Mouse (Mus musculus) ES-E14 (cell line): Measurements from ENCODE around the gene Prmt2.

Source experiments
- CHD2 ChIP-seq: IDR thresholded peaks from 2 replicates; pipeline ENCODE4 v1.6.1; 2014; ENCODE audit warnings: mild to moderate bottlenecking, low read depth, low read length, inconsistent platforms
- HCFC1 ChIP-seq: IDR thresholded peaks from 2 replicates; pipeline ENCODE4 v1.6.1; 2012; ENCODE audit warnings: low read length, inconsistent platforms, borderline replicate concordance; ENCODE audit not compliant: insufficient read depth
- ZC3H11A ChIP-seq: IDR thresholded peaks from 2 replicates; pipeline ENCODE4 v1.6.1; 2012; ENCODE audit warnings: low read depth, mild to moderate bottlenecking, inconsistent platforms, low read length, borderline replicate concordance
- ZNF384 ChIP-seq: IDR thresholded peaks from 2 replicates; pipeline ENCODE4 v1.6.1; 2012; ENCODE audit warnings: low read depth, low read length, inconsistent platforms

DNA sequence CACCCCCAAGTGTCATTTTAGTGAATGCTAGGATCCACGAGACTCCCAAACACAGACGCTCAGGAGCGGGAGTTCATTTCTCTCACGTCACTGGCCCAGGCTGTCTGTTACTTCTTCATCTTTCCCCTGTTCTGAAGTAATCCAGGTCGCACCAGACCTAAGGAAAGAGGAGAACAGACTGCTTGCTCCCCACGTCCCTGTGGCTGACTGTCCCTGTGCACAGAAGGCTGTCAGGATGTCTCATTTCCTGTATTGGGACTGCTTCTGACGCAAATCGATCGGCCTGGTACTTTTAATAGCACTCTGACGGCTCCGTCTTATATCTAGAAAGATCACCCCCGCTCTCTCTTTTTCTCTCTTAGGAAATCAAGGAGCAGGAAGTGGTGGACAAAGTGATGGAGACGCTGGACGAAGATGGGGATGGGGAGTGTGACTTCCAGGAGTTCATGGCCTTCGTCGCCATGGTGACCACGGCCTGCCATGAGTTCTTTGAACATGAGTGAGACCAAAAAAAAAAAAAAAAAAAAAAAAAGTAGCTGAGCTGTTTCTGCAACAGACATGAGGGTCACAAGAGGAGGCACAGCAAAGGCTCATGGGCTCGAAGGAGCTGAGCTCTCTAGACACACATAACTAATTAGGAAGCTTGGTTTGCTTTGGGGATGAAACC lies 22.0 kb upstream of the Prmt2 start:
- TF ChIP-seq HCFC1 (no peak), ZC3H11A (no peak), ZNF384 (peak; percentile 34; the same call in 1 of the 2 replicates), CHD2 (no peak)
